Mouse (Mus musculus) left cerebral cortex, postnatal 4 days (tissue): ENCODE results near the gene Pml. TPM values are rescaled to one million over a fixed set of nuclear protein-coding genes. Genes with fewer than 3 reads are reported as not detected.
"Not testable (repeated sequence)": the region's sequence is repeated elsewhere in the genome, so short reads cannot be mapped to it uniquely, and the experiment has no call there.

Experiments used
- DNase-seq: peaks from one replicate; pipeline ENCODE4 v3.0.0-alpha.2; 2022
- intact Hi-C: fragments of 180-260 bp; cut with DNase I; formaldehyde crosslinking; loops from one replicate; pipeline ENCODE4 v1.15.1; 2025
- total RNA-seq, 2 experiments: library from RNA; stranded (reverse); gene quantifications; 2 replicates each; pipeline ENCODE4 v1.2.3; 2021

Pml gene
- total RNA-seq, 2 experiments from 2014 or later = 11.3 to 14.7 TPM

DNA sequence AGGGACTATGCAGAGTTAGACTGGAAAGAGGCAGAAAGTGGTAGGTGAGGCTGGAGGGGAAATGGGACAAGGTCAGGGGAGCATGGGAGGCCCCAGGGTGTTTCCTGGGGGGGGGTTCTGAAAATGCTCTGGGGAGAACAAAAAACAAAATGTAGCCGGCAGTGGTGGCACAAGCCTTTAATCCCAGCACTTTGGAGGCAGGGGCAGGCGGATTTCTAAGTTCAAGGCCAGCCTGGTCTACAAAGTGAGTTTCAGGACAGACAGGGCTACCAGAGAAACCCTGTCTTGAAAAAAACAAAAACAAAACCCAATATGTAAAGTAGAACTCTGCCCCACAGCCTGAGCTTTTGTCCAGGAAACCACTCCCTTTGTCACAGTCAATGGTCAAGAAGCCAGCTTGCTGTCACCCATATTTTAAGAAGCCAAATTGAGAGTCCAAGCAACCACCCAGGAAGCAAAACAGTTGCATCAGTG lies 22.5 kb upstream of the Pml start:
- DNase-seq = no peak
- intact Hi-C loops = no loop called here

DNA sequence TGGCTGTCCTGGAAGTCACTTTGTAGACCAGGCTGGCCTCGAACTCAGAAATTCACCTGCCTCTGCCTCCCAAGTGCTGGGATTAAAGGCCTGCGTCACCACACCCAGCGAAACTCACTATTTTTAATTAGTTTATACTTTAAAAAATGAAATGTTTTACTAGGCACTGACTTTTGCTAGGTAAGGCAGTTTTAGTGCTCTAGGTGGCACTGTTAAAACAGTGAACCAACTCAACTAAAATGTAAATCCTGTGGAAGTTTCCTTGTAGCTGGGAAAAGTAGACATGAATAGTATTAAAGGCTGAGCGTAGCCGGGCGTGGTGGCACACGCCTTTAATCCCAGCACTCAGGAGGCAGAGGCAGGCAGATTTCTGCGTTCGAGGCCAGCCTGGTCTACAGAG lies 22.0 kb upstream of the Pml start:
- intact Hi-C loops, DNase-seq: not testable (repeated sequence)

DNA sequence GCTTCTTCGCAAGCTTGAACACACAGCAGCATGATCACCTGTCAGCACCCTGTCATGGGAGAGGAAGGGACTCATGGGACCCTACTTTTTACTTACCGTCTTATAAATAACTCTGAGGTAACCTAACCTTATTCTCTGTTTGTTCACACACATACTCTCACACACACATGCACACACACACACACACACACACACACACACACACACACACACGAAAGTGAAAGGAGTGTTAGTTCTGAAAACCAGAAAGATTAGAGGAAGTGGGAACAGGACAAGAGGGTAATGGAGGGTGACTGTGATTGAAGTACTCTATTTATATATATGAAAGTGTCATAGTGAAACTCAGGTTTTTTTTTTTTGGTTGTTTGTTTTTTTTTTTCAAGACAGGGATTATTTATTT lies 21.5 kb upstream of the Pml start:
- DNase-seq = no peak
- intact Hi-C loops = no loop called here

DNA sequence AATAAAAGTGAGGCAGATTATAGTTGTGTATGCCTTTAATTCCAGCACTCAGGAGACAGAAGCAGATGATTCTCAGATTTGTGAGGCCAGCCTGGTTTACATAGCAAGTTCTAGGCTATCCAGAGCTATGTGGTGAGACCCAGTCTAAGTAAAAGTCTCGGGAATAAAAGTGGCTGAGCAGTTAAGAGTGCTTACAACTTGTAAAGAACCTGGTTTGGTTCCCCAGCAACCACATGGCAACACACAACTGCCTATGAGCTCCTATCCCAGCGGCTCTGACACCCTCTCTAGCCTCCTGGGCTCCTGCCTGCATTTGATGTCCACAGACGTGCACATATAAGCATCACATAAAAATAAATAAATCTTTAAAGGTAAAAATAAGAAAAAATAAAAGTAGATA lies 20.5 kb upstream of the Pml start:
- intact Hi-C loops = no loop called here
- DNase-seq = no peak

DNA sequence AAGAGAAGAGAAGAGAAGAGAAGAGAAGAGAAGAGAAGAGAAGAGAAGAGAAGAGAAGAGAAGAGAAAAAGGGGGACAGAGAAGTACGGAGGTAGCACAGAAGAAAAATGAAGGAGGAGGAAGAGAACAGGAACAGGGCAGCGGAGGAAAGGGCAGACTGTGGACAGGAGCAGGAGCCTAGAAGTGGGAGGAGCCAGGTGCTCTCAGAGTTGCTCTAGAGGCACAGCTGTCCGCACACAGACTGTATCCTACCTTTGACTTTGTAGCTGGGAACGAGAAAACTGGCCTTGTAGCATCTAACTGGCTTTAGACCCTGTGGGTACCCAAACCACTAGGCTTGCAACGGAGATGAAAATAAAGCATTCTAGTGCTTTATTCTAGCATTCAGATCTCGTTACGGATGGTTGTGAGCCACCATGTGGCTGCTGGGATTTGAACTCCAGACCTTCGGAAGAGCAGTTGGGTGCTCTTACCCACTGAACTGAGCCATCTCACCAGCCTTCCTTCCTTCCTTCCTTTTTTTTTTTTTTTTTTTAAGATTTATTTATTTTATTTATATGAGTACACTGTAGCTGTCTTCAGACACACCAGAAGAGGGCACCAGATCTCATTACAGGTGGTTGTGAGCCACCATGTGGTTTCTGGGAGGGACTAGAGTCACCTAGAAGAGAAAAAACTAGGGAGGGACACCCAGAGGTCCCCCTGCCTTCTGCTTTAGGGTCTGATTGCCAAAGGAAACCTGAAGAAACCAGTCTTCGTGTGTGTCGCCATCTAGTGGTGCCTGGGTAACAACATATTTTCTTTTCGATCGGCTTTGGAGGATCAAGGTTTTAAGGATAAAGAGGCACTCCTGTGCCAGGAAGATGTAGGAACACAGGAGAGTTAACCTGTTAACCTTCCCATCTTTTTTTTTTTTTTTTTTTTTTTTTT lies 19.1 kb upstream of the Pml start:
- intact Hi-C loops = no loop called here
- peak; percentile 74 for DNase-seq

DNA sequence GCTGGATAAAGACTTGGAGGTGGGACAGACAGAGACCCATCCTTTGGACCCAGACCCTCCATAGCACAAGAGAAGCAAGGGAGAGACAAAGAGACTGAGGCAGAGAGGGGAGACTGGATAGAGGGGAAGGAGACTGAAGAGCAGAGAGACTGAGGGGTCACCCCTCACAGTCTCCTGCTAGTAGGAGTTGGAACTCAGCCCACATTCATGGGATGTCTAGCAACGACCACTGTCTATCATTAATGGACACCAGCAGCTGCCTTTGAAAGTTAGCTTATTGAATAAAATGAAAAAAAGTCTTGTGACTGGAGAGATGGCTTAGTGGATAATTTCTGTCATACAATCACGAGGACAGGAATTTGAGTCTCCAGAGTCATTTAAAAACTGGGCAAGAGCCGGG lies 17.5 kb upstream of the Pml start:
- intact Hi-C loops = no loop called here
- no peak for DNase-seq

DNA sequence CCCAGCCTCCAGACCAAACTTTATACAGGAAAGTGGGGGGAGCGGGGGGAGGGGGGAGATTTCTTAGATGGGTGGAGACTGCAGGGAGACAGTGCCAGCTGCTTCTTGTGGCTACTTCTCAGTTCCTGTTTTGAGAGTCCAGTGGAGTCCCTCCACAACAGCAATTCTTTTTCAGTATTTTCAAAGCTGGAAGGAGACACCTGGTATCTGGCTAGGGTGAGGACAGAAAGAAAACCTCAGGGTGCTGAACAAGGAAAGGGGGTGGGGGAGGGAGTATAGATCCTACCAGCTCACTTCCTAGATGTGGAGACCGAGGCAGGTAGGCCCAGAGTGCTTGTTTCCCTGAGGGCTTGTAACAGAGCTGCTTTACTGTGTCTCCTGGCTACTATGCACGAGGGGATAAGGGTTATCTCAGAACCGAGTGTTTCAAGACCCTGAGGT lies 17.0 kb upstream of the Pml start:
- intact Hi-C loops = no loop called here
- DNase-seq = no peak

DNA sequence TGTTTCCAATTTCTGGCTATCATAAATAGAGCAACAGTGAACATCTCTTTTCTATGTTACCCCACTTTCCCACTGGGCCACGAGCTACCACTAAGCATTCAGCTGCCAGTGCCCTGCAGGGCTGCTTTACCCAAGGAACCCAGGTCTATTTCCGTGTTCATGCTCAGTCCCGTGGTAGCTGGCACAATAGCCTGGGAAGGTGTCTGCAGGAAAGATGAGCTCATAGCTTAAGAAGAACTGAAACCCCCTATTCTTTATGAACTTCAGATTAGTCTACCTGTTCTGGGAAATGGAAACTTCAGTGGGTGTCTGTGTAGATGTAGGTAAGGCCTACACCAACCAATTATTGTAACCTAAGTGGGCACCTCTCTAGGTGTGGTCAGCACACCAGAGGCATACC lies 15.8 kb upstream of the Pml start:
- no peak for DNase-seq
- intact Hi-C loops = no loop called here

DNA sequence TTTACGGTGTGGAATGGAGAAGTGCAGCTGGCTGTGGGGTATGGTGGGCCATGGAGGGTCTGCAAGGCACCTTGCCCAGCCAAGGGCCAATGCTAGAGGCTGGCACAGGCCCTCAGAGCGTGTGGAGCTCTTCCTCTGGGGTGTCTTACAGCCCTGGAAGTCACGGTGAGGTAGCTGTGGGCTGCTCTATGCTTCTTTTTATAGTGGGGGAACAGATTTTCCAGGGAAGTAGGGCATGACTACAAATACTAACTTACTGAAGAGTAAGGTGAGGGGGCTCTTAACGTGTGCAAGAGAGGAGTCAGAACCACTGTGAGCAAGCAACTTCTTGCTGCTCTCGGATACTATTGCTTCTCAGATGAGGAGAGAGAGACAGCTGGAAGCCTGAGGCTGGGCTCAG lies 12.9 kb upstream of the Pml start:
- DNase-seq = no peak
- intact Hi-C loops = no loop called here

DNA sequence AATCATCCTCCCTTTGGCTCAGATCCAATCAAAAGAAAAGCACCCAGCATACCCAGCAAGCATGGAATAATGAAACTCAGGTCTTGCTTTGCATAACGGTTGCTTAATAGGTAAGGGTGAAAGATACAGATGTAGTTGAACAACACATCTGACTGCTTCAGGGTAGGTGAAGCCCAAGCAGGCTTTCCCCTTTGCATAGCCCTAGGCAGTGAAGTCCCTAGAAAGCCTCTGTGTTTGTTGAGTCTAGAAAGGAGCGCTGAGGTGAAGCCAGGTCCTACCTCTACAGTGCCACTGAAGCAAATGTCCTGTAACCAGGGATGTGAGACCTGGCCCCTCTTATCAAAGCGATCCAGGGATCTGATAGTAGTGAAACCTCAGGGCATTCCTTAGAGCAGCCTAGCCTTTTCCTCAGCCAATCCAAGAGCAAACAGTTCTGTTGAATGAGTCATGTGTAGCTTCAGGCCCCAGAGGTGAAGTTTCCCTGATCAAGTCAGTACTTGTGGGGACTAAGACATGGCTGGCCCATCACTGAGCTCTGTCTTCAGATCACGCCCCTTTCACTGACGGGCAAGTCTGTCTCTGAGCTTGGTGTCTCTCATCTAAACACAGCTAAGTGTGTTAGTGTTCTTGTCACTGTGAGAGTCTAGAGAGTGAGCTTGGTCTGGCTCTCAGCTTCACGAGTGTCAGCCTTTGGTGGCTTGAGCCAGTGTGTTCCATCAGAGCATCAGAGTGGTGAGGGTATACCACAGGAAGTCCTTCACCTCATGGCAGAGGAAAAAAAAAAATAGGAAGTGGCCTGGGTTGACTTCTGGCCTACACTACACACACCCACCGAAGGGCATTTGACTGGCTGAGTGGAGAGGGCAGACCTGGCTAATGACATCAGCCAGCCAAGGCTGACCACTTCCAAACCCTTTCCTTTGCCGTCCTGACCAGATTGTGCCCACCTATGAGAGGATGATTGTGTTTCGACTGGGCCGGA lies 6.4 kb upstream of the Pml start:
- DNase-seq = no peak
- intact Hi-C loops = no loop called here

DNA sequence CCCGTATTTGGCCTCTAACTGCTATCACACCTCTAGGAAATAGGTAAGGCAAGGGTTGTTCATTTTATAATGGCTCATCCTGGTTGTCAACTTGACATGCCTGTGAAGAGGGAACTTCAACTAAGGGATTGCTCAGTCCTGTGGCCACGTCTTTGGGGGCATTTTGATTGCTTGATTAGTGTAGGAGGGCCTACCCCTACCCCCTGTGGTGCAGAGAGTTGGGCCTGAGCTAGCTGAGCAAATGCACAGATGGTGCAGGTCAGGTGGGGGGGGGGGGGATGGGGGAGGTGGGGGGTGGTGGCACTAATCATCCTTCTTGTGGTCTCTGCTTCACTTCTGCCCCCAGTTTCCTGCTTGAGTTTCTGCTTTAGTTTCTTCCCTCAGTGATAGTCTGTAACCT lies 5.5 kb upstream of the Pml start:
- intact Hi-C loops = no loop called here
- no peak for DNase-seq

DNA sequence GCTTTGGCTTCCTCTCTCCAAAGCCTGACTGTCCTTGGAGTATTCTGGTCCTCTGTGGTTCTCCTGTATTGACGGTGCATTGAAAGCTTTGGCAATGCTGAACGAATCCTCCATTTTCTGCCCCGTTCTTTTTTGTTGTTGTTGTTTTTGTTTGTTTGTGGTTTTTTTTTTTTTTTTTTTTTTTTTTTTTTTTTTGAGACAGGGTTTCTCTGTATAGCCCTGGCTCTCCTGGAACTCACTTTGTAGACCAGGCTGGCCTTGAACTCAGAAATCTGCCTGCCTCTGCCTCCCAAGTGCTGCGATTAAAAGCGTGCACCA lies 4.2 kb upstream of the Pml start:
- intact Hi-C loops = not testable (repeated sequence)

DNA sequence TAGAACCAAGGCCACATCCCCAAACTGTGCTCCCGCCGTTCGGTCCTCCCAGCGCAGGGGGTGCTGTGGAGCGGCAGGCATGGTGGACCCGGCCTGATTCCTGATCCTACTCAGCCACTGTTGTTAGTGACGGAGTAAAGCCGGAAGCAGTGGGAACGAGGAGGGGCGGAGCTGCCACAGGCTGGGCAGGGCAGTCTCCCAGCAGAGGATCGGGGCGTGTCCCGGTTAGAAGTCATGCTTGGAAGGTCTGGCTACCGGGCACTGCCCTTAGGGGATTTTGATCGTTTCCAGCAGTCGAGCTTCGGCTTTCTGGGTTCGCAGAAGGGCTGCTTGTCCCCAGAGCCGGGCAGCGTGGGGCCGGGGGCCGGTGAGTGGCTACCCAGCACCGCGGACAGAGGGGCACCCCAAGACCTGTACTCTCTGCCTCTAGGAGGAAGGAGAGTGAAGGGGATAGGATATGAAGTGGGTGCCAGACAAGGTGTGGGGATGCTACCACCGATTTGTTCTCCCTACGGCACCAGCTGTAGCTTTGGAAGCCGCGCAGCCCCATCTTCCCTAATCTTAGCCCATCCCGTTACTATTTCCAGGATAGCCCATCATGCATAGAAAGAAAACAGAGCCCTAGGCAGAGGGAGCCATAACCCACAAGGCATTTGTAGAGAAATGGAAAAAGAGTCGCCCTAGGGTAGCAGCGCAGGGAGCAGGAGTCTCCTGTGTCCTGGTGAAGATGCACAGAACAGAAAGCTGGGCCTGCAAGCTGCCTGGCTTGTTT lies 3.6 kb upstream of the Pml start, which contains the start of gene Stoml1:
Gene Stoml1, plus strand, starts transcription at position 132 of the 772 bp plus-strand sequence.
- intact Hi-C loops = no loop called here

More for the DNA sequence above, 4.2 kb upstream of the Pml start:
- DNase-seq = not testable (repeated sequence)

DNA sequence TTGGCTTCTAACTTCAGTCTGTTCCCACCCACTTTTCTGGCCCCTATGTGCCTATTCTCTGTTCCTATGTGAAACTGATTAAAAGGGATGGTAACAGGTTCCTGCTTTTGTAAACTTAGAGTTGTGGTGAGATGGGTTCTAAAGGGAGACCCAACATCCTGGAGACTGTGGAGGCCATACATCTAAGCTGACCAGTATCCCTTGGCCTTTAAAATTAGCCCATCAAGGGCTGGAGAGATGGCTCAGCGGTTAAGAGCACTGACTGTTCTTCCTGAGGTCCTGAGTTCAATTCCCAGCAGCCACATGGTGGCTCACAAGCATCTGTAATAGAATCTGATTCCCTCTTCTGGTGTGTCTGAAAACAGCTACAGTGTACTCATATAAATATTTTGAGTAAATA lies 1.1 kb upstream of the Pml start:
- intact Hi-C loops = not testable (repeated sequence)

More for the DNA sequence above, 3.6 kb upstream of the Pml start, which contains the start of gene Stoml1:
- DNase-seq = peak; percentile 93

DNA sequence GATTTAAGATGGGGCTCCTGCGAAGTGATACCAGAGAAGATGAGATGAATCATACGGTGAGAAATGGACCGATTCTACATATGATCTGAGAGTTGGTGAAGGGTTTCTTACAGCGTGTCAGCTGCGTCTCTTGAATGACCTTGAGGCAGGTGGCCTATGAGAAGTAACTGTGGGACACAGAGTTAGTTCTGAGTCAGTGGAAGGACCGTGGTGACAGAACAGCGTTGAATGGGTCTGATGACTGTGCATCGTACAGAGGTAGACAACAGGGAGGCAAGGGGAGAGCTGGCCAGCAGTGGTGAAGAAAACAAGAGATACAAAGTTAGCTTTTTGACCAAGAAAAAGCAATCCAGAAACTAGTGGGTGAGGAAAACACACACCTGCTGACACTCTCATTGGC lies 736 bp upstream of the Pml start:
- no peak for DNase-seq
- intact Hi-C loops = no loop called here

More for the DNA sequence above, 1.1 kb upstream of the Pml start:
- DNase-seq = not testable (repeated sequence)

DNA sequence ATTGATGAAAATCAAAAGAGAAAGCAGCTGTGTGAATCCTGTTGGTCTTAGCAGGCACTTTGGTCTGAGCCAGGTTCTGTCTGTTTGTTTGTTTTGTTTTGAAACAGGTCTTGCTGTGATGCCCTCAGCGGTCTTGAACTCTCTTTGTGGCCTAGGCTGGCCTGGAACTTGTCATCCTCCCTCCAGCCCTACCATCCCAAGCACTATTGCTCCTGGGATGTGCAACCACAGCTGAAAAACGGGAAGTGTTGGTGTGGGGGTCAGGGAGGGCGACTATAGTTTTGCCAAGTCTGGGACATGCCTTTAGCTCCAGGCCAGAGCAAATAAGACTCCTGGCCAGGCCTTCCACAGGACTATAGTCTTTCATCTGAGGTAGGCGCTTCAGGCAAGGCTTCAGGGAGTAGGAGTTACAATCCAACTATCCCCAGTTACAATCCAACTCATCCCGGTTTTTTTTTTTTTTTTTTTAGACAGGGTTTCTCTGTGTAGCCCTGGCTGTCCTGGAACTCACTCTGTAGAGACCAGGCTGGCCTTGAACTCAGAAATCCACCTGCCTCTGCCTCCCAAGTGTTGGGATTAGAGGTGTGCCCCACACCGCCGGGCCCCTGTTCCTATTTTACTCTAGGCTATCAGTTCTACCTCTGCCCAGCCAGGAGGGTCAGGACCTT lies 706 bp downstream of the Pml start:
- DNase-seq = no peak
- intact Hi-C loops = no loop called here

DNA sequence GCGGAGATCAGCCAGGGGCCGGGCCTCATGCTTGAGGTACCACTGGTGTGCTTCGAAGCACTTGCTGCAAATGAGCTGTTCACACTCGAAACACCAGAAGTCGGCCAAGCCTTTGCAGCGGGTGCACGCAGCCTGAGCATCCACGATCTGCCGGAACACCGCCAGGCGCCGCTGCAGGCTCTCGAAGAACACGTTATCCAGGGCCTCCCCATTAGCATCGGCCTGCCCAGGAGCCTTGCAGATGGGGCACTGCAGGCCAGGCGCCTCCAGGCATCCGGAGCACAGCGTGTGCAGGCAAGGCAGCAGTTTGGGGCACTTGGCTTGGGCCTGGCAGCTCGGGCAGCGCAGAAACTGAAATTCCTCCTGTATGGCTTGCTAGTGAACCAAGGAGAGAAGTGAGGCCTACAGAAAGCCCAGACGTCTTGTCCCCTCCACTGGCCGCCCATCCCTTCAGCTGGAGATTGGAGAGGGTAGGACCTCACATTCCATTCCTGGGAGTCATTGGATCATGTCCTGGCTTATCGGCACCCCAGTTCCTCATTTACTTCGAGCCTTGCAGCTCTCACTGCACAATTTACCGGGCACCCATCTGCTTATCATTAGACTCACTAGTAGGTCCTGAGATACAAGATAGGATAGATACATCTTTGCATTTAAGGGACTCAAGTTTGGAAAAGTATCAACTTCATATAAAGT lies 2.4 kb downstream of the Pml start:
- intact Hi-C loops = no loop called here
- DNase-seq = peak; percentile 89

DNA sequence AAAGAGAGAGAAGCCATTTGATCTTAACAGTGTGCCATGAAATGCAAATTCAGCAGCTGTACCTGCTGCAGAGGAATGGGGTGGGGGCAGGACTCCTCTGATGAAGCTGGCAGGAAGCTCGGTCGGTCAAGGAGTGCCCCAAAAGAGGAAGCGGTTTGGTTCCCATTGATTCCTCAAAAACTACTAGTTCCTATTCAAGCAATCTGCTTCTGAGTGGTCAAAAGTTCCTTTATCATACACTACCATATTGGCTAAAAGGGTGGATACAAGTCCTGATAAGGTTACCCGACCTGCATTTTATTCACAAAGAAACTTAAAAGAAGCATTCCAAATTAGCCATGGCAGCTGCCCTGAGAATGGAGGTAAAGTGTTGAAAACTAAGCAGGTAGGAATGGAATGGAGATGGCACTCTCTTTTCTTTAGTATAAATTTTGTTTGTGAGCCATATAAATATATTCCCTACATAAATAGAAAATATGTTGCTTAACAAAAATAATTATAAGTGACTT lies 3.4 kb downstream of the Pml start:
- DNase-seq = no peak
- intact Hi-C loops = no loop called here

DNA sequence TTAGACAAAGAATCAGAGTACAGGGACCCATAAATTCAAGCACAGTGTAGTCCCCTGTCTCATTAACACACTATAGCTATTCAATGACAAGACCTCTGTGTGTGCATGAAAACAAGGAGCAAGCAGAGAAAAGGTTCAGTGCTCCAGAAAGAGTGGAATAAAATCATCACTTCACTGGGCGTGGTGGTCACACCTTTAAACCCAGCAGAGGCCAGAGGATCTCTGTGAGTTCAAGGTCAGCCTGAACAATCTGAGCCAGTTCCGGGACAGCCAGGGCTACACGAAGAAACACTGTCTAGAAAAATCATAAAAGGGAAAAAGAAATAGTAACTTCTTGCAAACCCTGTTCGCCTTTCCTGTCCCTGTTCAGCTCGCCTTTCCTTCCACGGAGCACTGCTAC lies 5.9 kb downstream of the Pml start:
- DNase-seq = no peak
- intact Hi-C loops = no loop called here
